Mouse (Mus musculus) testis, adult 2 months (tissue): ENCODE measurements around the gene Sort1.

Source experiments
- CTCF ChIP-seq: fragments of 200-500 bp; IDR thresholded peaks from 2 replicates; pipeline ENCODE4 v1.5.1; 2012; ENCODE audit warnings: low read depth, mild to moderate bottlenecking, inconsistent platforms, low read length, moderate library complexity; ENCODE audit not compliant: control insufficient read depth, insufficient read depth, insufficient replicate concordance
- POLR2A ChIP-seq: fragments of 200-500 bp; IDR thresholded peaks from 2 replicates; pipeline ENCODE4 v1.6.1; 2012; ENCODE audit warnings: low read depth, mild to moderate bottlenecking, inconsistent platforms, low read length, moderate library complexity; ENCODE audit not compliant: control insufficient read depth

GRCm38 (mm10) chr3:108392793-108393192, 108.9 kb downstream of the Sort1 start:
- TF ChIP-seq CTCF (no peak), POLR2A (no peak)
